Mouse (Mus musculus) E14TG2a.4 (cell line): Measurements from ENCODE around the gene Slc4a1ap.

Experiments used
- CTCF ChIP-seq: conservative IDR thresholded peaks from 2 replicates; pipeline ENCODE4 v1.5.1; 2014; ENCODE audit warnings: low read length
- NANOG ChIP-seq: IDR thresholded peaks from 2 replicates; pipeline ENCODE4 v1.6.1; 2014; ENCODE audit warnings: borderline replicate concordance, low read length, mixed read lengths

DNA sequence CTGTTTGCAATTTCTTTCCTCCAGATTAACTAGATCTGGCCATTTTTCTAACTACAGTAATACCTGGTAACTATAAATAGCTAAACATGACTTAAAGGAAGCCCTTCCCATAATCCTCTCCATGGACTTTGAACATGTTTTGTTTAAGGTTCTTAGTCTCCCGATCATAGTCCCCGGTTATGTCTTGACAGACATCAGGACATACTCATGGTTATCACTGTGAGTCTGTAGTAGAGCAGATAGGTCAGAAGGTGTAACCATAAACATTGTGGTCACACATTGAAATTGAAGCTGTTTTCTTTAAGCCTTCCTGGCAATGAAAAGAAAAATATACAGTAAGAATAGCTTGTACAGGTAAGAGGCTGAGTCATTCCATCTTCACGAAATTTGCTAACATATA lies 46.9 kb downstream of the Slc4a1ap start:
- no peak for TF ChIP-seq CTCF
- TF ChIP-seq NANOG, result no peak
